Mouse (Mus musculus) hindbrain, postnatal 0 days (tissue): ENCODE measurements at regions not wholly inside any gene's neighbourhood (a gene's known extent, or its start where the extent isn't known, plus 50 kb on each side); places are given as distances from the start of the nearest gene placed in this dataset.
A peak's percentile ranks its signal among the peaks of the same experiment; 100 is the strongest.

ENCODE experiments used
- ATAC-seq: fragments of 200-750 bp; cut with Nextera tagmentation; 2 replicates; pipeline ENCODE4 v1.8.0; 2017; ENCODE audit warnings: mild to moderate bottlenecking, moderate TSS enrichment, moderate library complexity
- DNase-seq: peaks from one replicate; pipeline ENCODE4 v3.0.0-alpha.2; 2015; ENCODE audit warnings: low spot score
- H3K27ac ChIP-seq: fragments of 300-500 bp; sonication (generic); 2 replicates; pipeline ENCODE4 v1.5.1; 2014; ENCODE audit warnings: mild to moderate bottlenecking
- H3K27me3 ChIP-seq: fragments of 300-500 bp; sonication (generic); 2 replicates; pipeline ENCODE4 v1.6.1; 2014; ENCODE audit warnings: low read length, mixed read lengths; ENCODE audit not compliant: insufficient read depth
- H3K36me3 ChIP-seq: fragments of 300-500 bp; sonication (generic); 2 replicates; pipeline ENCODE4 v1.6.1; 2014; ENCODE audit warnings: low read length, mixed read lengths; ENCODE audit not compliant: insufficient read depth
- H3K4me1 ChIP-seq: fragments of 300-500 bp; sonication (generic); 2 replicates; pipeline ENCODE4 v1.6.1; 2014; ENCODE audit warnings: antibody characterized with exemption, low read length, mixed read lengths; ENCODE audit not compliant: insufficient read depth
- H3K4me2 ChIP-seq: fragments of 300-500 bp; sonication (generic); 2 replicates; pipeline ENCODE4 v1.6.1; 2014; ENCODE audit warnings: low read depth, mild to moderate bottlenecking, low read length, moderate library complexity, mixed read lengths
- H3K4me3 ChIP-seq: fragments of 300-500 bp; sonication (generic); 2 replicates; pipeline ENCODE4 v1.5.1; 2014; ENCODE audit warnings: low read length
- H3K9ac ChIP-seq: fragments of 300-500 bp; sonication (generic); replicated peaks from 2 replicates; pipeline ENCODE4 v1.6.1; 2014; ENCODE audit warnings: mild to moderate bottlenecking, low read length, moderate library complexity, mixed read lengths
- H3K9me3 ChIP-seq: fragments of 300-500 bp; sonication (generic); 2 replicates; pipeline ENCODE4 v1.6.1; 2016; ENCODE audit warnings: low read length, mixed read lengths
- CTCF ChIP-seq: IDR thresholded peaks from 2 replicates; pipeline ENCODE4 v1.5.1; 2016; ENCODE audit warnings: antibody characterized with exemption, control low read depth, low read depth
- WGBS: fragments of 180-500 bp; shearing (Covaris S2); extraction: QIAGEN DNeasy Blood & Tissue Kit; methylation state at CpG from one replicate; pipeline ENCODE4 v1.1.7; 2014; 5-methylcytosine and 5-hydroxymethylcytosine counted together

DNA sequence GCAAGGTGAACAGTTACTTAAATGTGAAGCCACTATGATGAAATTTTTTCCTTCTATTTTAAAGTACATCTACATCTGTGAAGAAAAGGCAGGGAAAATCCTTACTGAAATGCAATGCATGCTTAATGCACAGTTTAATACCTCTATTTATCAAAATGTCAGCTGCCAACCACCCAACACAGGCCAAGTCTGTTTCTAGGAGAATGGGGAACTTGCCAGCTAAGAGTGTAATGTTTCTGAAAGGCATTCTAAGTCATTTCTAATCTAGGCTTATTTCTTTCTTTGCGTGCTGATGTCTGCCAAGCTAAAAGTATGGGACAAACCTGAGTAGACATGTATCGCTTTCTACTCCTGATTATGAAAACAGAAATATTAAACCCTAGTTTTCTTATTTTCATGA lies 322.8 kb downstream of the Cdh11 start:
- no peak overlapping the region for H3K27ac ChIP-seq
- H3K4me1 ChIP-seq = no peaks in the 10 kb centered on the region
- no peak for ATAC-seq
- H3K27me3 ChIP-seq = no peaks in the 10 kb centered on the region
- no peak for TF ChIP-seq CTCF
- 78% methylated on average over 2 of the region's 2 CpGs for whole genome bisulfite sequencing
- no peak for DNase-seq
- H3K4me3 ChIP-seq = no peak overlapping the region
- no peaks in the 10 kb centered on the region for H3K9me3 ChIP-seq
- H3K36me3 ChIP-seq = no peaks in the 10 kb centered on the region
- no peak overlapping the region for H3K9ac ChIP-seq
- H3K4me2 ChIP-seq = no peak overlapping the region

DNA sequence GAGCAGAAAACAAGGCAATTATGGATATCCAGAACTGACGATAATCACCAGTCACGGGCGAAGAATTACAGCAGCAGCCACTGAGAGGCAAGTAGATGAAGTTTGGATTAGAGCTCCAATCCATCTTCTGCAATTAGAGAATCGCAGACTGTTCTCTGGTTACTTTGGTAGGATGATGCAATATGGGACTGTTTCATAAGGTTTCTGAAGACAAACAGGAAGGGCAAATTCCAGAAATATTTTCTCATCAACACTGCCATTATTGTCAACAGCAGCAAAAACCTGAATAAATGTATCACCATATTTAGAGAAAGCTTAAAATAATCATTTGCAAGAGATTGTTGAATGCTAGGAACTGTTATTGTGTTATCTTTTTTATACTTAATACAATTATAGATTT lies 342.4 kb downstream of the Cdh11 start:
- H3K27me3 ChIP-seq = no peaks in the 10 kb centered on the region
- DNase-seq (no peak), ATAC-seq (no peak)
- H3K4me2 ChIP-seq = no peak overlapping the region
- H3K9me3 ChIP-seq = no peaks in the 10 kb centered on the region
- H3K36me3 ChIP-seq = no peaks in the 10 kb centered on the region
- H3K4me3 ChIP-seq = no peak overlapping the region
- 87% methylated on average over 4 of the region's 4 CpGs for WGBS
- no peak for TF ChIP-seq CTCF
- no peak overlapping the region for H3K27ac ChIP-seq
- no peak overlapping the region for H3K9ac ChIP-seq
- no peaks in the 10 kb centered on the region for H3K4me1 ChIP-seq

- Histone ChIP-seq H3K27me3 (no peaks in the 10 kb centered on the region), H3K4me1 (no peaks in the 10 kb centered on the region), H3K4me3 (no peak overlapping the region), H3K27ac (no peak overlapping the region), H3K9me3 (no peaks in the 10 kb centered on the region), H3K9ac (no peak overlapping the region), H3K36me3 (no peaks in the 10 kb centered on the region), H3K4me2 (no peak overlapping the region)
- 48% methylated on average over 2 of the region's 2 CpGs for WGBS
- DNase-seq = no peak
- no peak for ATAC-seq
- TF ChIP-seq CTCF = no peak
Measured at GRCm38 (mm10) chr8:102421828-102422227, 363.6 kb downstream of the Cdh11 start.

- Histone ChIP-seq H3K27ac (no peak overlapping the region), H3K9ac (no peak overlapping the region), H3K27me3 (no peaks in the 10 kb centered on the region), H3K4me1 (no peaks in the 10 kb centered on the region), H3K36me3 (no peaks in the 10 kb centered on the region), H3K4me3 (no peak overlapping the region), H3K4me2 (no peak overlapping the region), H3K9me3 (no peaks in the 10 kb centered on the region)
- ATAC-seq (no peak), DNase-seq (no peak)
- 69% methylated on average over 4 of the region's 4 CpGs for WGBS
- no peak for TF ChIP-seq CTCF
Measured at GRCm38 (mm10) chr8:102414931-102415330, 370.5 kb downstream of the Cdh11 start.

GRCm38 (mm10) chr8:102413446-102413845 lies 372.0 kb downstream of the Cdh11 start:
- no peaks in the 10 kb centered on the region for H3K4me1 ChIP-seq
- no peak overlapping the region for H3K4me2 ChIP-seq
- DNase-seq = no peak

GRCm38 (mm10) chr8:102387591-102387990 lies 397.9 kb downstream of the Cdh11 start:
- DNase-seq (no peak), ATAC-seq (no peak)
- H3K27me3 ChIP-seq = no peaks in the 10 kb centered on the region
- H3K27ac ChIP-seq = no peak overlapping the region
- WGBS = 89% methylated on average over 4 of the region's 4 CpGs
- no peak overlapping the region for H3K9ac ChIP-seq
- no peak overlapping the region for H3K4me2 ChIP-seq
- no peaks in the 10 kb centered on the region for H3K4me1 ChIP-seq
- TF ChIP-seq CTCF = no peak
- H3K9me3 ChIP-seq = no peaks in the 10 kb centered on the region
- H3K36me3 ChIP-seq = no peaks in the 10 kb centered on the region
- no peak overlapping the region for H3K4me3 ChIP-seq

More at GRCm38 (mm10) chr8:102413446-102413845, 372.0 kb downstream of the Cdh11 start:
- H3K27ac ChIP-seq = no peak overlapping the region
- H3K9ac ChIP-seq = no peak overlapping the region
- TF ChIP-seq CTCF = no peak
- H3K4me3 ChIP-seq = no peak overlapping the region
- ATAC-seq = peak; percentile 47; the same call in 1 of the 2 replicates
- H3K9me3 ChIP-seq = no peaks in the 10 kb centered on the region
- H3K36me3 ChIP-seq = no peaks in the 10 kb centered on the region
- no peaks in the 10 kb centered on the region for H3K27me3 ChIP-seq
- WGBS = 78% methylated on average over 5 of the region's 5 CpGs

GRCm38 (mm10) chr8:102345392-102345791 lies 440.1 kb downstream of the Cdh11 start:
- WGBS = 72% methylated on average over 1 of the region's 1 CpGs
- ATAC-seq (no peak), DNase-seq (no peak)
- Histone ChIP-seq H3K27me3 (no peaks in the 10 kb centered on the region), H3K36me3 (no peaks in the 10 kb centered on the region), H3K4me3 (no peak overlapping the region), H3K4me1 (no peaks in the 10 kb centered on the region), H3K27ac (no peak overlapping the region), H3K9ac (no peak overlapping the region), H3K9me3 (no peaks in the 10 kb centered on the region), H3K4me2 (no peak overlapping the region)
- no peak for TF ChIP-seq CTCF

GRCm38 (mm10) chr8:102332511-102332910 lies 452.9 kb downstream of the Cdh11 start:
- DNase-seq (no peak), ATAC-seq (no peak)
- no peak for TF ChIP-seq CTCF
- Histone ChIP-seq H3K27ac (no peak overlapping the region), H3K4me2 (no peak overlapping the region), H3K36me3 (no peaks in the 10 kb centered on the region), H3K27me3 (no peaks in the 10 kb centered on the region), H3K9me3 (no peaks in the 10 kb centered on the region), H3K9ac (no peak overlapping the region), H3K4me1 (no peaks in the 10 kb centered on the region), H3K4me3 (no peak overlapping the region)
- WGBS = 25% methylated on average over 5 of the region's 5 CpGs
